Mouse (Mus musculus) erythroblast, embryonic 14.5 days (primary cell): ENCODE results near the gene Dstn. TPM values are rescaled to one million over a fixed set of nuclear protein-coding genes. Genes with fewer than 3 reads are reported as not detected.

Experiments used
- H3K27me3 ChIP-seq: 2 replicates; pipeline ENCODE4 v1.6.1; 2012; ENCODE audit warnings: inconsistent platforms; ENCODE audit not compliant: control insufficient read depth
- H3K36me3 ChIP-seq: 2 replicates; pipeline ENCODE4 v1.6.1; 2012; ENCODE audit warnings: mild to moderate bottlenecking, inconsistent platforms; ENCODE audit not compliant: control insufficient read depth
- H3K4me1 ChIP-seq: 2 replicates; pipeline ENCODE4 v1.6.1; 2012; ENCODE audit warnings: inconsistent platforms; ENCODE audit not compliant: control insufficient read depth
- H3K4me3 ChIP-seq: replicated peaks from 2 replicates; pipeline ENCODE3; 2012; ENCODE audit warnings: moderate library complexity, mild to moderate bottlenecking, inconsistent platforms
- H3K9me3 ChIP-seq: 2 replicates; pipeline ENCODE4 v1.6.1; 2012; ENCODE audit warnings: low read length, inconsistent platforms, mixed read lengths; ENCODE audit not compliant: control insufficient read depth
- GATA1 ChIP-seq: IDR thresholded peaks from 2 replicates; pipeline ENCODE4 v1.6.1; 2012; ENCODE audit warnings: low read length, inconsistent platforms, mixed read lengths
- TAL1 ChIP-seq: IDR thresholded peaks from 3 replicates; pipeline ENCODE4 v1.6.1; 2012; ENCODE audit warnings: low read length, inconsistent platforms, mixed read lengths
- polyA plus RNA-seq: library from polyadenylated mRNA; stranded (reverse); fragments of >175 nt; gene quantifications from 2 replicates; pipeline ENCODE4 v1.2.3, GENCODE M21; 2012

The Dstn gene
- polyA plus RNA-seq, 1 experiment: 0.84 TPM

GRCm38 (mm10) chr2:143987485-143987884 lies 72.4 kb downstream of the Dstn start:
- TF ChIP-seq GATA1: no peak
- no peak for TF ChIP-seq TAL1
- Histone ChIP-seq H3K27me3 (no peaks in the 10 kb centered on the region), H3K36me3 (peaks cover 38% of the 10 kb centered on the region), H3K9me3 (no peaks in the 10 kb centered on the region), H3K4me1 (peaks cover 10% of the 10 kb centered on the region), H3K4me3 (no peak overlapping the region)

- TF ChIP-seq GATA1: no peak
- TF ChIP-seq TAL1: no peak
- H3K27me3 ChIP-seq: no peaks in the 10 kb centered on the region
- peaks cover 34% of the 10 kb centered on the region for H3K36me3 ChIP-seq
- H3K4me1 ChIP-seq: peaks cover 8% of the 10 kb centered on the region
- H3K9me3 ChIP-seq: no peaks in the 10 kb centered on the region
- H3K4me3 ChIP-seq: no peak overlapping the region
Observed at GRCm38 (mm10) chr2:143988016-143988415, 72.9 kb downstream of the Dstn start.

- H3K4me3 ChIP-seq: no peak overlapping the region
- no peak for TF ChIP-seq TAL1
- no peak for TF ChIP-seq GATA1
- peaks cover 3% of the 10 kb centered on the region; the same call in 1 of the 2 replicates for H3K4me1 ChIP-seq
- H3K36me3 ChIP-seq: peaks cover 9% of the 10 kb centered on the region
- no peaks in the 10 kb centered on the region for H3K27me3 ChIP-seq
- no peaks in the 10 kb centered on the region for H3K9me3 ChIP-seq
Observed at GRCm38 (mm10) chr2:143990997-143991396, 75.9 kb downstream of the Dstn start.

- TF ChIP-seq TAL1: no peak
- TF ChIP-seq GATA1: no peak
- peaks cover 3% of the 10 kb centered on the region; the same call in 1 of the 2 replicates for H3K4me1 ChIP-seq
- H3K36me3 ChIP-seq: peaks cover 9% of the 10 kb centered on the region
- H3K4me3 ChIP-seq: no peak overlapping the region
- H3K27me3 ChIP-seq: no peaks in the 10 kb centered on the region
- no peaks in the 10 kb centered on the region for H3K9me3 ChIP-seq
Observed at GRCm38 (mm10) chr2:143991964-143992672, 77.0 kb downstream of the Dstn start.

Other genes starting within 250 kb of the Dstn start
- gene Bfsp1, start 52.1 kb upstream of the Dstn start, polyA plus RNA-seq: not detected in 2 replicates
- 4.5 and 4.6 TPM in 2 replicates for gene Rrbp1, start 95.9 kb downstream of the Dstn start, polyA plus RNA-seq
- not detected in 2 replicates for gene Banf2, start 117.7 kb downstream of the Dstn start, polyA plus RNA-seq